Mouse (Mus musculus): ENCODE results near the gene Rfx7. TPM values are rescaled to one million over a fixed set of nuclear protein-coding genes. Genes with fewer than 3 reads are reported as not detected.
A peak's percentile ranks its signal among the peaks of the same experiment; 100 is the strongest.
"Not testable (repeated sequence)": the region's sequence is repeated elsewhere in the genome, so short reads cannot be mapped to it uniquely, and the experiment has no call there.

Rfx7 gene
- polyA plus RNA-seq, 1 experiment from 2014 or later = 19.8 TPM

- H3K27ac ChIP-seq = no peak overlapping the region
- no peak overlapping the region for H3K4me3 ChIP-seq (replicated peaks)
- no peaks in the 10 kb centered on the region for H3K4me1 ChIP-seq (replicated peaks)
- H3K36me3 ChIP-seq = no peaks in the 10 kb centered on the region
- no peaks in the 10 kb centered on the region for H3K9me3 ChIP-seq
- no peak for ATAC-seq
- H3K27me3 ChIP-seq = no peaks in the 10 kb centered on the region
- H3K4me2 ChIP-seq (replicated peaks) = no peak overlapping the region
- 92% methylated on average over 2 of the region's 2 CpGs for WGBS
- no peak overlapping the region for H3K9ac ChIP-seq (replicated peaks)
Measured at GRCm38 (mm10) chr9:72560316-72560715, 28.3 kb downstream of the Rfx7 start.

DNA sequence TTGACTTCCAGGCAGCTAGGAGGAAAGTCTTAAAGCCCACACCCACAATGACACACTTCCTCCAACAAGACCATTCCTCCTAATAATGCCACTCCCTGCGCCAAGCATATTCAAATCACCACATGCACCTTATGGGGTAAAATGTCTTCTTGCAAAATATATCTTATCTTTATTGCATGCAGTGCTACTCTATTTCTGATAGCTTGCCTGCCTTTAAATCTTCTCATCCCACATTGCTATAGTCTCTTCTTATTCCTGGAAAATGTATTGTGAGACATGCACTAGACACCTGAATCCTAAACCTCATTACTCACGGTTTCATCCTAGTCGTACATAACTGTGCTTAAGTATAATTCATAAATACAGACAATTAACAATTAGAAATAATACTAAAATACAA, 31.2 kb downstream of the Rfx7 start:
- H3K27me3 ChIP-seq = no peaks in the 10 kb centered on the region
- ATAC-seq = no peak
- H3K4me1 ChIP-seq (replicated peaks) = no peaks in the 10 kb centered on the region
- no peaks in the 10 kb centered on the region for H3K9me3 ChIP-seq
- no peak overlapping the region for H3K27ac ChIP-seq
- H3K4me2 ChIP-seq (replicated peaks) = no peak overlapping the region
- 97% methylated on average over 3 of the region's 3 CpGs for WGBS
- no peak overlapping the region for H3K4me3 ChIP-seq (replicated peaks)
- H3K36me3 ChIP-seq = no peaks in the 10 kb centered on the region
- no peak overlapping the region for H3K9ac ChIP-seq (replicated peaks)

DNA sequence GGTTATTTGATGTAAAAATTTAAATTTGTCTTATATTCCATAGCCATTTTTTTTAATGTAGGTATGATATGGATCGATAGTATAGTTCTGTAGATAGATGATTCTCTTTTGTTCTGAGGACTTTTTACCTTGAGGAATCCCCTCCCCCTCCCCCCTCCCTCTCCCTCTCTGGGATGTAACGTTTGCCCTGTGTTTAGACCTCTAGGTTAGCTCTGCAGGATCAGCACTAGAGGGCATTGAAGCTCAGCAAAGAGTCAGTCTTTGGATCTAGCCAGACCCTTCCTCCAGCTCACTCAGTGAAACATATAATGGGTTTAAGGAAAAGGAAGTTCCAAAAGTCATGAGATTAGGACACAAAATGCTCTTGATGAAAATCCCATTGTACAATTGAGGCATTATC, 35.1 kb downstream of the Rfx7 start:
- no peaks in the 10 kb centered on the region for H3K36me3 ChIP-seq
- no peaks in the 10 kb centered on the region for H3K9me3 ChIP-seq
- no peaks in the 10 kb centered on the region for H3K4me1 ChIP-seq (replicated peaks)
- no peak overlapping the region for H3K4me2 ChIP-seq (replicated peaks)
- no peak overlapping the region for H3K9ac ChIP-seq (replicated peaks)
- 47% methylated on average over 2 of the region's 2 CpGs for WGBS
- no peaks in the 10 kb centered on the region for H3K27me3 ChIP-seq
- H3K4me3 ChIP-seq (replicated peaks) = no peak overlapping the region
- no peak overlapping the region for H3K27ac ChIP-seq
- ATAC-seq = no peak

DNA sequence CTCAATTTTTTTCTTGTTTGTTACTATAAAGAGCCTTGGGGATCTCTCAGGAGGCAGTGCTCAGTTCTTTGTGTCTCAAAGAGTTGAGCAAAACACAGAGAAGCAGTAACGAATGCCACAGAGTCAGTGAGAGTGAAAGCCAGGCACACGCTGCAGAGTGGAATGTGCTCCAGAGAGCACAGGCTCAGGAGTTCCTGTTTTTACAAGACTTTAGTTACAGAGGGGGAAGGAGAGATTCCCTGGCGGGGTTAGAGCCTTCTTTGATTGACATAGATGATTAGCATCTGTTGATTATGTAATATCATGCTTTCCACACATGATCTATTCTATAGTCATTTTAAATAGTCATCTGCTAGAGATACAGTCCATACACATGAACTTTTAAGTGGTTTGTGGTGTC, 48.2 kb downstream of the Rfx7 start:
- Histone ChIP-seq H3K4me1 (replicated peaks) (no peaks in the 10 kb centered on the region), H3K27me3 (no peaks in the 10 kb centered on the region), H3K27ac (no peak overlapping the region), H3K4me2 (replicated peaks) (no peak overlapping the region), H3K4me3 (replicated peaks) (no peak overlapping the region), H3K9me3 (no peaks in the 10 kb centered on the region), H3K36me3 (no peaks in the 10 kb centered on the region; the same call in 1 of the 2 replicates), H3K9ac (replicated peaks) (no peak overlapping the region)
- ATAC-seq = no peak
- WGBS = 62% methylated on average over 3 of the region's 3 CpGs

DNA sequence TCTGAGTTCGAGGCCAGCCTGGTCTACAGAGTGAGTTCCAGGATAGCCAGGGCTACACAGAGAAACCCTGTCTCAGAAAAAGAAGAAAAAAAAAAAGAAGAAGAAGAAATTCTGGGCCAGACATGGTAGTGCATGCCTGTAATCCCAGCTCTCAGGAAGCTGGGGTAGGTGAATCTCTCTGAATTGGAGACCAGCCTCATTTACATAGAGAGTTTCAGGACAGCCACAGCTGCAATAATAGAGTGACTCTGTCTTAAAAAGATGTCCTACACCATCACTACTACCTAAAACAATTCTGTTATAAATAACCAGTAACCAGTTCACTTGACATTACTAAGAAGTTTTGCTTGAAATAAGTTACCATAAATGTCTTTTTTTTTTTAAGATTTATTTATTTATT, 58.8 kb downstream of the Rfx7 start:
- Histone ChIP-seq H3K27ac (no peak overlapping the region), H3K36me3 (peaks cover 8% of the 10 kb centered on the region), H3K4me1 (replicated peaks) (no peaks in the 10 kb centered on the region), H3K4me3 (replicated peaks) (no peak overlapping the region), H3K9me3 (no peaks in the 10 kb centered on the region), H3K4me2 (replicated peaks) (no peak overlapping the region), H3K27me3 (no peaks in the 10 kb centered on the region), H3K9ac (replicated peaks) (no peak overlapping the region)
- WGBS = 100% methylated on average over 1 of the region's 1 CpGs
- ATAC-seq = no peak

DNA sequence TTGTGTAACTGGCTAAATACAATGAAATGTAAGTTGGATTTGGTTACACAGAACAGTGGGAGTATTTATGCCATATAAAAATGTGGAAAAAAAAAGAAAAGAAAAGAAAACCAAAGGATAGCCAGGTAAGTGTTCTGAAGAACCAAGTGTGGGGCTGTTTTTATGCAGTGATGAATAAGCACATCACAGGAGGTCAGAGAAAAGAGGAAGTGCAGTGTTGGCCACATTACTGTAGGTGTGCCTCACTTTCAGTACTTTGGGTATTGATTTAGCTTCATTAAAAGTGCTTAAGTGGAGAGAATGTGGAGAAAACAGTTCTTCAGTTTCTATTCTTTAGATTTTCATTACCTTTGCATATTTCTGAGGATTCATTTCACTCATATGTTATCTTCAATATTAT, 60.0 kb downstream of the Rfx7 start:
- H3K27ac ChIP-seq = no peak overlapping the region
- no peaks in the 10 kb centered on the region for H3K9me3 ChIP-seq
- no peaks in the 10 kb centered on the region for H3K4me1 ChIP-seq (replicated peaks)
- ATAC-seq = no peak
- H3K36me3 ChIP-seq = peaks cover 13% of the 10 kb centered on the region
- no peak overlapping the region for H3K9ac ChIP-seq (replicated peaks)
- H3K27me3 ChIP-seq = no peaks in the 10 kb centered on the region
- no peak overlapping the region for H3K4me3 ChIP-seq (replicated peaks)
- no peak overlapping the region for H3K4me2 ChIP-seq (replicated peaks)

DNA sequence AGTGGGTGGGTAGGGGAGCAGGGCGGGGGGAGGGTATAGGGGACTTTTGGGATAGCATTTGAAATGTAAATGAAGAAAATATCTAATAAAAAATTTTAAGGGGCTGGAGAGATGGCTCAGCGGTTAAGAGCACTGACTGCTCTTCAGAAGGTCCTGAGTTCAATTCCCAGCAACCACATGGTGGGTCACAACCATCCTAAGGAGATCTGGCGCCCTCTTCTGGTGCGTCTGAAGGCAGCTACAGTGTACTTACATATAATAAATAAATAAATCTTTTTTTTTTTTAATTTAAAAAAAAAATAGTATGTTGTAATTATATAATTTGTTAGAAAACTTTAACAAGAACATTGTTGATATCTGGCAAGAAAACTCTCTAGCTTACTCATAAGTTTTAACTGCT, 62.6 kb downstream of the Rfx7 start:
- H3K4me2 ChIP-seq (replicated peaks); H3K9ac ChIP-seq (replicated peaks); H3K4me1 ChIP-seq (replicated peaks); H3K27me3 ChIP-seq; H3K9me3 ChIP-seq; H3K4me3 ChIP-seq (replicated peaks); ATAC-seq; H3K27ac ChIP-seq: not testable (repeated sequence)
- H3K36me3 ChIP-seq = peaks cover 18% of the 10 kb centered on the region
- WGBS = 85% methylated on average over 4 of the region's 4 CpGs

- Histone ChIP-seq H3K4me2 (replicated peaks) (no peak overlapping the region), H3K27ac (no peak overlapping the region), H3K4me1 (replicated peaks) (no peaks in the 10 kb centered on the region), H3K4me3 (replicated peaks) (no peak overlapping the region), H3K9ac (replicated peaks) (no peak overlapping the region), H3K27me3 (no peaks in the 10 kb centered on the region), H3K9me3 (no peaks in the 10 kb centered on the region), H3K36me3 (peaks cover 25% of the 10 kb centered on the region; the same call in 1 of the 2 replicates)
- 94% methylated on average over 3 of the region's 3 CpGs for WGBS
- ATAC-seq = no peak
Measured at GRCm38 (mm10) chr9:72600142-72600541, 68.1 kb downstream of the Rfx7 start.

- Histone ChIP-seq H3K9me3 (no peaks in the 10 kb centered on the region), H3K27me3 (no peaks in the 10 kb centered on the region), H3K4me1 (replicated peaks) (no peaks in the 10 kb centered on the region), H3K4me2 (replicated peaks) (no peak overlapping the region), H3K4me3 (replicated peaks) (no peak overlapping the region), H3K36me3 (peaks cover 26% of the 10 kb centered on the region), H3K27ac (no peak overlapping the region), H3K9ac (replicated peaks) (no peak overlapping the region)
- no peak for ATAC-seq
Measured at GRCm38 (mm10) chr9:72609771-72610170, 77.7 kb downstream of the Rfx7 start.

GRCm38 (mm10) chr9:72613884-72614283, 81.8 kb downstream of the Rfx7 start:
- no peak for ATAC-seq
- 0 out of 2 replicates have a peak, but pooled peaks cover 4% of the 10 kb centered on the region for H3K4me1 ChIP-seq (replicated peaks)
- WGBS = 75% methylated on average over 2 of the region's 2 CpGs

GRCm38 (mm10) chr9:72614786-72615480, 82.9 kb downstream of the Rfx7 start:
- Histone ChIP-seq H3K4me2 (replicated peaks) (no peak overlapping the region), H3K9me3 (no peaks in the 10 kb centered on the region), H3K36me3 (peaks cover 47% of the 10 kb centered on the region), H3K4me1 (replicated peaks) (0 out of 2 replicates have a peak, but pooled peaks cover 4% of the 10 kb centered on the region), H3K4me3 (replicated peaks) (no peak overlapping the region), H3K27me3 (no peaks in the 10 kb centered on the region), H3K9ac (replicated peaks) (no peak overlapping the region), H3K27ac (peak overlapping the region; percentile 64)
- WGBS = 65% methylated on average over 6 of the region's 6 CpGs
- no peak for ATAC-seq

More at GRCm38 (mm10) chr9:72613884-72614283, 81.8 kb downstream of the Rfx7 start:
- Histone ChIP-seq H3K4me2 (replicated peaks) (no peak overlapping the region), H3K9ac (replicated peaks) (no peak overlapping the region), H3K9me3 (no peaks in the 10 kb centered on the region), H3K27ac (peak overlapping the region; percentile 47; the same call in 1 of the 2 replicates), H3K27me3 (no peaks in the 10 kb centered on the region), H3K36me3 (peaks cover 43% of the 10 kb centered on the region), H3K4me3 (replicated peaks) (no peak overlapping the region)

DNA sequence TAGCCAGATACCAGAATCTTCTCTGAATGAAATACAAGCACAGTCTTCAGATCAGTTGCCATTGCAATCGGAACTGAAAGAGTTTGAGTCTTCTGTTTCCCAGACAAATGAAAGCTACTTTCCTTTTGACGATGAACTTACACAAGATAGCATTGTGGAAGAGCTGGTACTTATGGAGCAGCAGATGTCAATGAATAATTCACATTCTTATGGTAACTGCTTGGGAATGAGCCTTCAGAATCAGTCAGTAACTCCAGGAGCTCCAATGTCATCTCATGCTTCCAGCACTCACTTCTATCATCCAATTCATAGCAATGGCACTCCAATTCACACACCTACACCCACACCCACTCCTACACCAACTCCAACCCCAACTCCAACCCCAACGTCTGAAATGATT, 86.0 kb downstream of the Rfx7 start:
- Histone ChIP-seq H3K9me3 (no peaks in the 10 kb centered on the region), H3K4me2 (replicated peaks) (no peak overlapping the region), H3K27ac (no peak overlapping the region), H3K36me3 (peaks cover 38% of the 10 kb centered on the region), H3K9ac (replicated peaks) (no peak overlapping the region), H3K4me3 (replicated peaks) (no peak overlapping the region), H3K4me1 (replicated peaks) (0 out of 2 replicates have a peak, but pooled peaks cover 4% of the 10 kb centered on the region), H3K27me3 (no peaks in the 10 kb centered on the region)
- no peak for ATAC-seq
- 92% methylated on average over 3 of the region's 3 CpGs for WGBS

DNA sequence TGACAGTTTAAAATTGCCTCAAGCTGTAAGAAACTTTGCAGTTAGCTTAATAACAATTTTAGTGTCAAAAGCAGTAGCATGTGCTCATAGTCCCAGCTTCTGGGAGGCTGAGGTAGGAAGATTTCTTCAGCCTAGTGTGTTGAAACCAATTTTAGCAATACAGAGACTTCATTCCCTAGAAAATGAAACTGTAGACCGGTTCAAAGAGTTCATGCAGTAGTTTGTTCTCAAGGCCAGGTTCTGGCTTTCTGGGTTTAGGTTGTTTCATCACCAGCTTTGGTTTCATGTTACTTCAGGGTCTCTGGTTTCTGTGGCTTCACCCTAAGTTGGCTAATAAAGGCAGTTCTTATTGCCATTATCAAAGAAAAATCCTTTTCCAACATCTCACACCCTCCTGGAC, 91.6 kb downstream of the Rfx7 start:
- no peak for ATAC-seq
- no peaks in the 10 kb centered on the region for H3K27me3 ChIP-seq

More for the DNA sequence above, 91.6 kb downstream of the Rfx7 start:
- 85% methylated on average over 1 of the region's 1 CpGs for WGBS
- peaks cover 17% of the 10 kb centered on the region for H3K36me3 ChIP-seq
- peaks cover 9% of the 10 kb centered on the region for H3K4me1 ChIP-seq (replicated peaks)
- H3K4me3 ChIP-seq (replicated peaks) = no peak overlapping the region
- H3K9me3 ChIP-seq = no peaks in the 10 kb centered on the region
- no peak overlapping the region for H3K9ac ChIP-seq (replicated peaks)
- no peak overlapping the region for H3K4me2 ChIP-seq (replicated peaks)
- H3K27ac ChIP-seq = no peak overlapping the region
